Mouse (Mus musculus) gastrocnemius, postnatal 10 days (tissue): ENCODE data around the gene Phf6. TPM values are rescaled to one million over a fixed set of nuclear protein-coding genes. Genes with fewer than 3 reads are reported as not detected.
"Not testable (repeated sequence)": the region's sequence is repeated elsewhere in the genome, so short reads cannot be mapped to it uniquely, and the experiment has no call there.

ENCODE experiments used
- DNase-seq: peaks from one replicate; pipeline ENCODE4 v3.0.0; 2021; ENCODE audit warnings: mixed read lengths
- long read RNA-seq, 2 experiments: library from polyadenylated mRNA; stranded (forward); transcript quantifications; one replicate each; pipeline ENCODE4 v2.0.0; 2021
- total RNA-seq, 2 experiments: library from RNA; stranded (reverse); gene quantifications; 2 replicates each; pipeline ENCODE4 v1.2.3; 2021

Gene Phf6
- total RNA-seq, result 1 to 10 TPM; 5.1 to 5.9 TPM
- long read RNA-seq, experiment 1, full-length matches to known transcripts, result 7 of 10 reads
- long read RNA-seq, experiment 1, partial matches to known transcripts, result 1 of 10 reads
- long read RNA-seq, experiment 1, other reads (novel, unspliced or antisense), result 2 of 10 reads
- long read RNA-seq, experiment 2, full-length matches to known transcripts, result 5 of 6 reads
- long read RNA-seq, experiment 2, partial matches to known transcripts, result 1 of 6 reads
- long read RNA-seq, experiment 2, other reads (novel, unspliced or antisense), result 0 of 6 reads

DNA sequence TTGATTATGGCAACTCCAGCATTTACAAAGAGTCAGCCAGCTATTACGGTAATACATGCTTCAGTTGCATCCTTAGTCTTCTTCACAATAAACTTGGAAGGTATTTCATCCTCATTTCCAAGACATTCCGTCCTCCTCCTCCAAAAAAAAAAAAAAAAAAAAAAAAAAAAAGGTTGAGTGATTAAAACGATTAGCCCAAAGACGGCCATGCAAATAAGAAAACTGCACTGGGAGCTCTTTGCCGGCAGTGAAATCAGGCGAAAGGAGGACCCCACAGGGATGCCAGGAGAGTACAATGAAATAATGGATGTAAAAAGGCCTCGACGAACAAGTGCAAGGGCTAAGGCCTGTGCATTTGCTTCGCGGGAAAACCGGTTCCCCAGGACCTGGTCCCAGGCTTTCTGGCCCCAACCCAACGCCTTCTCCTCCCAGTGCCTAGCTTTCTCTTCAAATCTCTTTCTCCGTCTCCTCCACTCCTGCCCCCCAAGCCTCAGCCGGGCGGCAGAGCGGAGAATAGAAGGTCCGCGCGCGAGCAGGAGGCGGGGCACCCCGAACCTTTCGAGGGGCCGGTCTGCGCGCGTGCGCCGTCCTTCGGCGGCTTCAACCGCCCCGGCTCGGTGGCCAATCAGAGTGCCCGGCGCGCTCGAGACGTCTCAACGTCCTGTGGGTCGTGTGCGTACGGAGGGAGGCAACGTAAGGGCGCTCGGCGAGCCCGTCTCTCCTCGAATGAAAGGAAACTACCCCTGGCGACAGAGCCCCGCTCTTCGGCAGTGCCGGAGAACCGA, at the start of gene Phf6:
TSS of gene Phf6 (plus strand) at position 680 of the 785 bp plus-strand sequence.
- peak; percentile 86 for DNase-seq

DNA sequence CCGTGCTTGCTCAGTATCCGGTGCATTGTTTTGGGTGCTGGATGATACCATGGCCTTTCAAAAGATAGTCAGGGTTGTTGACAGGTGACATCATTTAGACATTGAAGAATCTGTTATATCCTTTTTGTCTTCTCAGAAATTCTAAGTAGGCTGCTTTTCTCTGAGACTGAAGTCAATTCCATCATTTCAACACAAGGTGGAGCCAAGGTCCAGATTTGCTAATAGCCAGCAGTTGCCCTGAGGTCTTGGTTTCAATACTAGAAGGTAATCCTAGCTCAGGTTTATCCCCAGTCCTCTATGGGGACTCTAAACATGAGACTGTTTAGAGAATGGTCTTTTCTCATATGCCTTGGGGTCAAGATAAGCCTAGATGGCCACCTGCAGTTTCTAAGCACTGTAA, 47.9 kb upstream of the Phf6 start:
- DNase-seq, result no peak

- not testable (repeated sequence) for DNase-seq
These were observed 13.6 kb upstream of the Phf6 start for GRCm38 (mm10) chrX:52898486-52898885.

GRCm38 (mm10) chrX:52912372-52912728, 284 bp downstream of the Phf6 start:
- DNase-seq, result no peak

DNA sequence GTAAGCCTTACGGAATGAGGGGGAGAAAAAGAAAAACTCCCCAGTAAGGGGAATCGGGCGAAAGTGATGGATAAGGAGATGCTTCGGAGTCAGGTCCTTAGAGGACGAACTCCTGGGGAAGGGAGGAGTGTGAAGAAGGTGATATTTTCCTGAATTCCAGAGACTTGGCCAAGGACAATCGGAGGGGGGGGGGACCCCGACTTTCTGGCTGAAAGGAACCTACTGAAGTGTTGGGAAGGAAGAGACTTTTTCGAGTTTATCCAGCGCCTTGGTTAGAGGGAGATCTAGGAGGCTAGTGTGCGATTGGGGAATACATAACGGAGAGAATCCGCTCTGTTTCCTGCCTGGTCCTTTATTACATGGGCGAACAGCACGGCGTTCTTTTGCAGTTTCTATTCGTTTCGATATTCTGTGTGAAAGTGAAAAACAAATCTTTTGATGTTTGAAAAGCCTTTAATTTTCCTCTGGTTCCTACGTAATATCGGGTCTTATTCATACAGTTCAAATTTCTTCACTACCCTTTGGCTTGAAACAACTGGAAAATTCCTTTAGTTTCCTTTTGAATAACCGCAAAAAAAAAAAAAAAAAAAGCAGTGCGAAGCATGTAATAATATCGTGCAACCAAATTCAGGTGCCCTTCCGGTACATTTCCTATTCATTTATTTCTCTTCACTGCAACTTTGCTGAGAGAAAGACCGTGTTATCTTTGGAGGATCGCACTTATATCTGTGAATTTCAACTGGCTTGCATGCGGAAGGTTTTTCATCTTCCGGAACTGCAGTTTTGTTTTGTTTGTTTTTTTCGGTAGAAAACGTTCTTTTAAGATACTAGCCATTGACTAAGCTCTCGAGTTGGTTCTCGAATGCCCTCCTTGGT, 998 bp downstream of the Phf6 start:
- no peak for DNase-seq

- DNase-seq, result no peak
These were observed 1.8 kb downstream of the Phf6 start for GRCm38 (mm10) chrX:52913856-52914255.

- DNase-seq, result no peak
These were observed 2.6 kb downstream of the Phf6 start for GRCm38 (mm10) chrX:52914705-52915104.

- DNase-seq, result no peak
These were observed 4.5 kb downstream of the Phf6 start for GRCm38 (mm10) chrX:52916516-52916915.

DNA sequence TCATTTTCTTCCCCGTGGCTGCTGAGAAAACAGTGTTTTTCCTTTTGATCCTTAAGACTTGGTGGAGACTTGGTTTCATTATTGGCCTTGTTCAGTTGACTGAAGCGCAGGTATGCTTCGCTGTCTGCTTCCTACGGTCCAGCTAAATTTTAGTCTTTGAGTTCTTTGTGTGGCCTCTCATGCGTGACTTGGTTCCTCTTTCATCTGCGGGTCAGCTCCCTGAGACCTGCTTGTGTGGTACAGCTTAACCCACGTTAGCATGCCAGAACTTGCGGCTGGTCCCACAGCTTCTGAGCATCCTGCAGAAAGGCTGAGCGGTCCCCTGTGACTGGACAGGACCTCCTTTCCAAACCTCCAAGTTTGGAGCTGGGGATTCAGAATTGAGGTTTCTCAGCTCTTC, 14.7 kb downstream of the Phf6 start:
- no peak for DNase-seq

GRCm38 (mm10) chrX:52928883-52929282, 16.8 kb downstream of the Phf6 start:
- DNase-seq, result no peak

DNA sequence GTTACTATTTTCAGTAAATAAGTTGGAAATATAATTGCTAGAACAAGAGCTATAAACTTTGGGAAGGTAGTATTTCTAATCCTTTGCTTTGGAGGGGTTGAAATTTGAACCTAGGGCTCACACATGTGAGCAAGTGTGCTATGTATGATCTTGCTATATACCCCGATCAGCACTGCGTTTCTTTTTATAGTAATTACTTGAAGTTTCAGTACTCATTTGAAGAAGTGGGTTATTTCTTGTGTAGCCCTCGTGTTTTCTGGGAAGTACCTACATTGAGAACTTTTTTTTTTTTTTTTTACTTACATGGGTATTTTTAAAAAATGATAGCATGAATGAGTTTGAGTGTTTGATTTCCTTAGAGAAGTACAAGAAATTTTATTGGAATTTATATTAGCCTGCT, 17.7 kb downstream of the Phf6 start:
- DNase-seq, result no peak

DNA sequence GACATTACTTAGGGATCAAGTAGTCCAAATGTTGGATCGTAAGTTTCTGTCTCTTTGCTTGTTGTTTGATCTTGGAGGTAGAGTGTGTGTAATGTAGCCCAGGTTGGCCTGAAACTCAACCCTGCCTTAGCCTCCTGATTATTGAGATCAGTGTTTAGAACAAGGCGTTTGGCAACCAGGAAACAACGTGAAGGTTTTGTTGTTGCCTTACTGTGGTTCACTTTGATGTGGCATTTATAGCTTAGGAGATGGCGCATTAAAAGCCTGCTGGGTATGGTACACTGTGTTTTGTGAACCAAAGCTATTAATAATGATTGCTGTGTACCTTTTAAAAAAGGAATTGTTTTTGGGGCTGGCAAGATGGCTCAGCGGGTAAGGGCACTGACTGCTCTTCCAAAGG, 18.1 kb downstream of the Phf6 start:
- DNase-seq, result no peak

DNA sequence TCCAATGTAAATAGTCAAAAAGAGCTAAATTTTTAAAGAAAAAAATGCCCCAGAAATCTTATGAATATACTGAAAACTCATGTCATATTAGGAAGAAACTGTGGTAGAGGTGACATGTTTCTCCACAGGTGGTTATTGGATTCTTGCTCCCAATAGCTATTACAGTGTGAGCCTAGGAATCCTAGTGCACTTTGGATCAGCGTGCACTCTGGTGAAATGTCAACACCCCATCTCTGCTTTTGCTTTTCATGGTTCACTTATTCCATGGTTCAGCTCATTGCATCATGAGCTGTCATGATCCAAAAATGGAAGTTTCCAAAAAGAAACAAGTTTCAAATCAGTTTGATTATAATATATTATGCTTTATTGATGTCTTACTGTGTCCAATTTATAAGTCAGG, 20.1 kb downstream of the Phf6 start:
- no peak for DNase-seq

DNA sequence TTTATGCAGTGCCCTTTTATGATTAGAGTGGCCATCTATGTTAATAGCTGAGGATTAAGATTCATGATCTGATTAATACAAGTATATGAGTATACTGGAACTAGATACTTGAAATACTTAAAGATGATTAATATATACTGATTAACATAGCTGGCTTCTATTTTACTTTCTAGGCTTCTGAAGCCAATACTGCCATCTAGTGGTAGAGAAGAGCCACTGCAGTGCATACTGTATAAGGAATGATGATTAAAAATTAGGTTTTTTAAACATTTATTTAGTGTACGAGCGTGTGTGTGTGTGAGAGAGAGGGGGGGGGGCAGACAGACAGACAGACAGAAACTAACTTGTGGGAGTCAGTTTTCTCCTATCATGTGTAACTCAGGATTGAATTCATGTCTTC, 22.4 kb downstream of the Phf6 start:
- no peak for DNase-seq

GRCm38 (mm10) chrX:52945509-52945908, 33.4 kb downstream of the Phf6 start:
- DNase-seq, result no peak

GRCm38 (mm10) chrX:52949713-52950112, 37.6 kb downstream of the Phf6 start:
- peak; percentile 7 for DNase-seq

GRCm38 (mm10) chrX:52956942-52957341, 44.9 kb downstream of the Phf6 start:
- DNase-seq, result no peak

DNA sequence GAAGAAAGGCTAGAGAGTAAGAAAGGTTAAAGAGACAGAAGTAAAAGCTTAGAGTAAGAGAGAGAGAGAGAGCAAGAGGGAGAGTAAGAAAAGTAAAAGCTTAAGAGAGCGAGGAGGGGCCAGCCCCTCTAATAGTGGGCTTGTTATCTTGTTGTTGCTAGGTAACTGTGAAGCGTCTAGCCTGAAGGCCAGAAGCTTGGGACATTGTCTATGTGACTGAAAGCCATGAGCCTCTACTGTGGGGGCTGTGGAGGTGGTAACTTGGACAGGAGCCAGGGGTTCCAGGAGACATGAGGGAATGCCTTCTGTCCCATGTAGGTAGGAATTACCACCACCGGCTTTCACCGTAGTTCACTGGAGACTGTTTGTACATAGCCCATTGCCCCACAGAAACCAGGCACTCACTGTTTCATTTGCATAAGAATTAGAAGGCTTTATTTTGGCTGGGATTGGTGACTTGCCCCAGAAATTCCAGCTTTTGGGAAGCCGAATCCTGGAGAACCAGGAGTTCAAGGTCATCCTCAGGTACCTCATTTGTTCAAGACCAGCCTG, 49.6 kb downstream of the Phf6 start:
- DNase-seq, result no peak

GRCm38 (mm10) chrX:52965149-52965548, 53.1 kb downstream of the Phf6 start:
- no peak for DNase-seq

- DNase-seq, result no peak
These were observed 59.3 kb downstream of the Phf6 start for GRCm38 (mm10) chrX:52971211-52972006.

- no peak for DNase-seq
These were observed 60.1 kb downstream of the Phf6 start for GRCm38 (mm10) chrX:52972129-52972528.

GRCm38 (mm10) chrX:52972680-52973079, 60.6 kb downstream of the Phf6 start:
- DNase-seq, result no peak
